Mouse (Mus musculus) left cerebral cortex, adult 9 months (tissue): ENCODE measurements around the gene Elovl1.

Experiments used
- DNase-seq, 2 experiments: peaks; one replicate each; pipeline ENCODE4 v3.0.0; 2022; ENCODE audit warnings: low spot score in 2 of 2

Gene Elovl1

GRCm38 (mm10) chr4:118427768-118428451 lies at the start of gene Elovl1:
TSS of gene Elovl1 (plus strand) at chr4:118428093.
- DNase-seq = peak in 1 of 2 experiments; percentile 78

- DNase-seq = no peak
These were observed 44.6 kb upstream of the Elovl1 start for GRCm38 (mm10) chr4:118383271-118383670.

- DNase-seq = no peak
These were observed 40.6 kb upstream of the Elovl1 start for GRCm38 (mm10) chr4:118387316-118387715.

GRCm38 (mm10) chr4:118390146-118390545 lies 37.7 kb upstream of the Elovl1 start:
- no peak for DNase-seq

- no peak for DNase-seq
These were observed 33.4 kb upstream of the Elovl1 start for GRCm38 (mm10) chr4:118394505-118394904.

GRCm38 (mm10) chr4:118395289-118395688 lies 32.6 kb upstream of the Elovl1 start:
- no peak for DNase-seq

- no peak for DNase-seq
These were observed 31.5 kb upstream of the Elovl1 start for GRCm38 (mm10) chr4:118396433-118396832.

- DNase-seq = no peak
These were observed 29.5 kb upstream of the Elovl1 start for GRCm38 (mm10) chr4:118398400-118398799.

- DNase-seq = no peak
These were observed 26.5 kb upstream of the Elovl1 start for GRCm38 (mm10) chr4:118401421-118401820.

GRCm38 (mm10) chr4:118401918-118402317 lies 26.0 kb upstream of the Elovl1 start:
- no peak for DNase-seq

GRCm38 (mm10) chr4:118402701-118403100 lies 25.2 kb upstream of the Elovl1 start:
- no peak for DNase-seq

- peak; percentile 77 to 93 for DNase-seq
These were observed 18.6 kb upstream of the Elovl1 start, which contains the start of the genes Szt2 and Med8 for GRCm38 (mm10) chr4:118409142-118409900. TSS of gene Szt2 (minus strand) at chr4:118409273. TSS of gene Med8 (plus strand) at chr4:118409337.

GRCm38 (mm10) chr4:118410871-118411270 lies 17.0 kb upstream of the Elovl1 start:
- DNase-seq = no peak

- no peak for DNase-seq
These were observed 14.3 kb upstream of the Elovl1 start for GRCm38 (mm10) chr4:118413553-118413952.

- no peak for DNase-seq
These were observed 12.1 kb upstream of the Elovl1 start for GRCm38 (mm10) chr4:118415779-118416178.

- peak; percentile 39 to 52 for DNase-seq
These were observed 11.6 kb upstream of the Elovl1 start for GRCm38 (mm10) chr4:118416329-118416728.

- no peak for DNase-seq
These were observed 10.6 kb upstream of the Elovl1 start for GRCm38 (mm10) chr4:118417112-118417797.

GRCm38 (mm10) chr4:118421384-118421783 lies 6.5 kb upstream of the Elovl1 start:
- no peak for DNase-seq

- DNase-seq = no peak
These were observed 3.2 kb upstream of the Elovl1 start for GRCm38 (mm10) chr4:118424541-118425160.

GRCm38 (mm10) chr4:118425374-118425773 lies 2.5 kb upstream of the Elovl1 start:
- no peak for DNase-seq

GRCm38 (mm10) chr4:118427415-118427767 lies 502 bp upstream of the Elovl1 start:
- no peak for DNase-seq
